Mouse (Mus musculus) CD4-positive naive resting alpha-beta T cell, adult 76 days (primary cell): Measurements from ENCODE around the gene Spg21. TPM values are rescaled to one million over a fixed set of nuclear protein-coding genes. Genes with fewer than 3 reads are reported as not detected.

Experiments used
- total RNA-seq: library from RNA; stranded (reverse); gene quantifications from one replicate; pipeline ENCODE4 v1.2.4, GENCODE M21; 2023

Spg21 gene
- total RNA-seq = 57.0 TPM

GRCm38 (mm10) chr9:65460732-65461442, at the start of gene Spg21:
Gene Spg21, plus strand, starts transcription at chr9:65460947.

GRCm38 (mm10) chr9:65422760-65423501, 37.8 kb upstream of the Spg21 start, which contains the start of gene Slc51b:
Gene Slc51b, minus strand, starts transcription at chr9:65422955.

GRCm38 (mm10) chr9:65435671-65436301, 25.0 kb upstream of the Spg21 start, which contains the start of gene Mtfmt:
Gene Mtfmt, plus strand, starts transcription at chr9:65435782.

GRCm38 (mm10) chr9:65519807-65520504, 59.2 kb downstream of the Spg21 start, which contains the start of gene Ankdd1a:
Gene Ankdd1a, minus strand, starts transcription at chr9:65520193.

Other genes with a start within 250 kb of the Spg21 start
- not detected for gene Cilp, start 195.8 kb upstream of the Spg21 start, total RNA-seq
- 21.3 TPM for gene Clpx, start 166.7 kb upstream of the Spg21 start, total RNA-seq
- gene Pdcd7, start 114.8 kb upstream of the Spg21 start, total RNA-seq = 16.7 TPM
- gene Ubap1l, start 99.9 kb upstream of the Spg21 start, total RNA-seq = 0.88 TPM
- gene Kbtbd13, start 69.3 kb upstream of the Spg21 start, total RNA-seq = not detected
- not detected for gene Rasl12, start 62.4 kb upstream of the Spg21 start, total RNA-seq
- not detected for gene Slc51b, start 38.0 kb upstream of the Spg21 start, total RNA-seq
- 26.2 TPM for gene Mtfmt, start 25.2 kb upstream of the Spg21 start, total RNA-seq
- gene Ankdd1a, start 59.2 kb downstream of the Spg21 start, total RNA-seq = not detected
- 46.0 TPM for gene Plekho2, start 119.1 kb downstream of the Spg21 start, total RNA-seq
- 1.9 TPM for gene Pif1, start 126.2 kb downstream of the Spg21 start, total RNA-seq
- 0.79 TPM for gene Rbpms2, start 168.7 kb downstream of the Spg21 start, total RNA-seq
- gene Oaz2, start 207.1 kb downstream of the Spg21 start, total RNA-seq = 23.4 TPM